Comparison of ENCODE assay signal across 12 mouse cellular contexts in the genomic region with DNA sequence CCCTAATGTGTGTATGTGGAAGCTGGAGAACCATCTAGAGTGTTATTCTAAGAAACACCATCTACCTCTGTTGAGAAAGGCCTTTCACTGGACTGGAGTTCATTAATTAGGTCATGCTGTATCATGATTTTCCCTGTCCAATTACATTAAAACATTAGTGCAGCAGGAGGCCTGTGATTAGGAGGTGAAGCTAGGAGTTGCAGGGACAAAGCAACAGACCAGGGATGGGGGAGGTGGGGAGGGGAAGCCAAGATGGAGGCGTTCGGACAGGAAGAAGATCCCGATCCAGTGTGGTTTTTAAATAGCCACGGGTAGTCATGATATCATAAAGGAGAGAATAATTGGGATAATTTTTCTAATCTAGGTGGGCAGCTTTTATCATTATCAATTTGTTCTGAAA.
"Had no signal": no experiment of that assay in that cellular context is flagged by ENCODE, and none has a peak within 500 bp of the region (broad histone marks: within the 10 kb centered on the region; RNA-seq: fewer than 3 reads in every experiment).

No protein-coding gene starts in this region.

- DNase-seq: gastrocnemius, postnatal 14 days; gastrocnemius, postnatal 36 days; heart, adult 18-20 months; heart, postnatal 10 days; kidney, adult 11 months; kidney, adult 8-10 months; kidney, postnatal 10 days; kidney, postnatal 25 days; layer of hippocampus, adult 9-11 months; layer of hippocampus, postnatal 36 days; left cerebral cortex, postnatal 4 days; liver, embryonic 13.5 days had no signal
